In the genomic region with DNA sequence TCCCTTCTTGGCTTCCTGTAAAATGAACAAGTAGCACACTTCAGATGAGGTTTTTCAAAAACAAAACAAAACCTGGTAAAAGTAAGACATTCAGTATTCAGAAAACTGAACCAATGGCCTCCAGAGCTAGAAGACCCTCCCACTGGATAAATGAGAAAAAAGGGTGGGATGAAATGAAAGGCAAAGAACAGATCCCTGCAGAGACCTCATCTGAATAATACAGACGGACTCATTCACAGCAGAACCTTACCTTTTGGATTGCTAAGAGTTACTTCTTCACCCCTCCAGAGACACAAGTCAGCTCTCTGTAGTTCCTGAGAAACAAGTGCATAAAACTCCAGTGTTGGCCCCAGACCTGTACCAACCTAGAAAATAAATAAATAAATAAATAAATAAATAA, we compare ENCODE assay signal across 27 mouse cellular contexts. TPM values are rescaled to one million over a fixed set of nuclear protein-coding genes. Genes with fewer than 3 reads are reported as not detected.
"Had no signal": no experiment of that assay in that cellular context is flagged by ENCODE, and none has a peak within 500 bp of the region (broad histone marks: within the 10 kb centered on the region; RNA-seq: fewer than 3 reads in every experiment).

No protein-coding gene starts in this region.

- ATAC-seq: forebrain, embryonic 13.5 days; forebrain, embryonic 14.5 days; forebrain, embryonic 15.5 days; forebrain, embryonic 16.5 days; forebrain, postnatal 0 days had no signal

- H3K4me3 ChIP-seq: embryonic facial prominence, embryonic 12.5 days; embryonic facial prominence, embryonic 13.5 days; embryonic facial prominence, embryonic 15.5 days; erythroblast, embryonic 14.5 days; forebrain, embryonic 10.5 days; forebrain, embryonic 12.5 days; forebrain, embryonic 13.5 days; forebrain, embryonic 15.5 days; gastrocnemius, adult 2 months; heart, adult 2 months; heart, embryonic 10.5 days had no signal

- H3K9me3 ChIP-seq: embryonic facial prominence, embryonic 12.5 days; embryonic facial prominence, embryonic 13.5 days; embryonic facial prominence, embryonic 15.5 days; forebrain, embryonic 10.5 days; forebrain, embryonic 12.5 days; forebrain, embryonic 13.5 days; forebrain, embryonic 15.5 days; heart, embryonic 10.5 days had no signal

- H3K27ac ChIP-seq: embryonic facial prominence, embryonic 12.5 days; embryonic facial prominence, embryonic 13.5 days; embryonic facial prominence, embryonic 15.5 days; forebrain, embryonic 10.5 days; forebrain, embryonic 12.5 days; forebrain, embryonic 13.5 days; forebrain, embryonic 15.5 days; gastrocnemius, adult 2 months; heart, adult 2 months; heart, embryonic 10.5 days had no signal

- H3K27me3 ChIP-seq: embryonic facial prominence, embryonic 12.5 days; embryonic facial prominence, embryonic 13.5 days; embryonic facial prominence, embryonic 15.5 days; forebrain, embryonic 12.5 days; forebrain, embryonic 13.5 days; forebrain, embryonic 15.5 days had no signal

- H3K4me2 ChIP-seq: embryonic facial prominence, embryonic 12.5 days; embryonic facial prominence, embryonic 13.5 days; embryonic facial prominence, embryonic 15.5 days; forebrain, embryonic 12.5 days; forebrain, embryonic 13.5 days; forebrain, embryonic 15.5 days had no signal

- H3K9ac ChIP-seq: embryonic facial prominence, embryonic 12.5 days; embryonic facial prominence, embryonic 13.5 days; embryonic facial prominence, embryonic 15.5 days; forebrain, embryonic 12.5 days; forebrain, embryonic 13.5 days; forebrain, embryonic 15.5 days; forebrain, postnatal 0 days had no signal

- H3K4me1 ChIP-seq: embryonic facial prominence, embryonic 12.5 days; embryonic facial prominence, embryonic 13.5 days; embryonic facial prominence, embryonic 15.5 days; forebrain, embryonic 10.5 days; forebrain, embryonic 12.5 days; forebrain, embryonic 13.5 days; forebrain, embryonic 15.5 days; heart, embryonic 10.5 days had no signal

- DNase-seq: cerebellum, adult 9-10 months; cerebellum, adult 9-11 months; cerebellum, postnatal 10 days; cerebellum, postnatal 14 days; cerebellum, postnatal 25 days; cerebellum, postnatal 36 days; embryo, embryonic 11 days; forebrain, postnatal 0 days; gastrocnemius, adult 2 months; gastrocnemius, postnatal 10 days; gastrocnemius, postnatal 14 days; gastrocnemius, postnatal 25 days; gastrocnemius, postnatal 36 days; heart, adult 11 months; heart, adult 18-20 months; heart, adult 2 months had no signal

RNA-seq across cellular contexts. Expression of a gene that starts 35.7 kb away (rescaled TPM):
- polyA plus RNA-seq: erythroblast, embryonic 14.5 days had no signal
